14 mouse cellular contexts compared by ENCODE assay signal in the genomic region with DNA sequence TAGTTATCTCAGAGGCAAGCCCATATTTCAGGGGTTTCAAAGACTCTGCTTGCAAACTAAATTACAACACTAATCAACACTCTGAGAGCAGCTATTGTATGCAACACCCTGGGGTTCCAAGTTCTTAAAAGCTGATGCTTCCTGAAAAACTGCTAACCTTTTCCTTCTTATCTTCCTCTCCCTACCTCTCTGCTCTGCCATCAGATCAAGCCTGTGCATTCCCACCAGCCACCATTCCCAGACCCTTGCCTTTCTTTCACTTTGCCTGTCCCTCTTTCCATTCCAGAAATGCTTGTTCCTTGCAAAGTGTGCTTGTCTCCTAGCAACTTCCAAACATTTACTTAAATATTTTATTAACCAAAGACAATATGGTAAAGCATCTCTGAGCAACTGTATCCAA.
"Had no signal": no experiment of that assay in that cellular context is flagged by ENCODE, and none has a peak within 500 bp of the region (broad histone marks: within the 10 kb centered on the region; RNA-seq: fewer than 3 reads in every experiment).

No protein-coding gene starts in this region.

- H3K9me3 ChIP-seq: kidney, embryonic 15.5 days; limb, embryonic 10.5 days; limb, embryonic 13.5 days; liver, embryonic 12.5 days; liver, embryonic 15.5 days had no signal

- ATAC-seq: liver, embryonic 12.5 days had no signal

- H3K27ac ChIP-seq: kidney, embryonic 15.5 days; limb, embryonic 10.5 days; limb, embryonic 13.5 days; liver, embryonic 12.5 days; liver, embryonic 15.5 days had no signal

- H3K9ac ChIP-seq: kidney, embryonic 15.5 days; limb, embryonic 13.5 days; liver, embryonic 15.5 days had no signal

- H3K4me3 ChIP-seq: kidney, embryonic 15.5 days; limb, embryonic 10.5 days; limb, embryonic 13.5 days; liver, embryonic 12.5 days; liver, embryonic 15.5 days had no signal

- H3K4me2 ChIP-seq: kidney, embryonic 15.5 days; limb, embryonic 13.5 days; liver, embryonic 12.5 days; liver, embryonic 15.5 days; midbrain, embryonic 11.5 days had no signal

- DNase-seq: kidney, adult 11 months; kidney, adult 8-10 months; kidney, postnatal 14 days; liver; lung, adult 2 months; lung, postnatal 4 days; midbrain, embryonic 14.5 days; thymus, postnatal 36 days had no signal

- H3K27me3 ChIP-seq: kidney, embryonic 15.5 days; limb, embryonic 13.5 days; liver, embryonic 12.5 days; liver, embryonic 15.5 days had no signal
